Mouse (Mus musculus) kidney, embryonic 16.5 days (tissue): ENCODE results near the gene Nutm2. TPM values are rescaled to one million over a fixed set of nuclear protein-coding genes. Genes with fewer than 3 reads are reported as not detected.
A peak's percentile ranks its signal among the peaks of the same experiment; 100 is the strongest.
"Not testable (repeated sequence)": the region's sequence is repeated elsewhere in the genome, so short reads cannot be mapped to it uniquely, and the experiment has no call there.

Experiments used
- ATAC-seq: fragments of 200-750 bp; cut with Nextera tagmentation; 2 replicates; pipeline ENCODE4 v1.8.0; 2017; ENCODE audit warnings: moderate TSS enrichment; ENCODE audit not compliant: low FRiP score, low TSS enrichment
- H3K27ac ChIP-seq: fragments of 300-500 bp; sonication (generic); 2 replicates; pipeline ENCODE4 v1.5.1; 2014; ENCODE audit warnings: low read length
- H3K27me3 ChIP-seq: fragments of 300-500 bp; sonication (generic); 2 replicates; pipeline ENCODE4 v1.6.1; 2014; ENCODE audit warnings: low read length, control low read depth, mixed read lengths; ENCODE audit not compliant: insufficient read depth
- H3K36me3 ChIP-seq: fragments of 300-500 bp; sonication (generic); 2 replicates; pipeline ENCODE4 v1.6.1; 2014; ENCODE audit warnings: low read length, control low read depth, mixed read lengths; ENCODE audit not compliant: insufficient read depth
- H3K4me1 ChIP-seq: fragments of 300-500 bp; sonication (generic); 2 replicates; pipeline ENCODE4 v1.6.1; 2014; ENCODE audit warnings: low read length, control low read depth, mixed read lengths; ENCODE audit not compliant: insufficient read depth
- H3K4me2 ChIP-seq: fragments of 300-500 bp; sonication (generic); replicated peaks from 2 replicates; pipeline ENCODE4 v1.6.1; 2014; ENCODE audit warnings: low read depth, low read length
- H3K4me3 ChIP-seq: fragments of 300-500 bp; sonication (generic); 2 replicates; pipeline ENCODE4 v1.5.1; 2014; ENCODE audit warnings: mild to moderate bottlenecking, low read length
- H3K9ac ChIP-seq: fragments of 300-500 bp; sonication (generic); replicated peaks from 2 replicates; pipeline ENCODE4 v1.6.1; 2014; ENCODE audit warnings: low read length
- H3K9me3 ChIP-seq: fragments of 300-500 bp; sonication (generic); 2 replicates; pipeline ENCODE4 v1.6.1; 2016; ENCODE audit warnings: low read length, control low read depth
- WGBS: fragments of 180-500 bp; shearing (Covaris S2); extraction: QIAGEN DNeasy Blood & Tissue Kit; methylation state at CpG from one replicate; pipeline ENCODE4 v1.1.7; 2014; 5-methylcytosine and 5-hydroxymethylcytosine counted together
- polyA plus RNA-seq: library from polyadenylated mRNA; unstranded; fragments of >200 nt; fragmentation: Nextera tagmentation; extraction: Ambion mirVana; gene quantifications from 2 replicates; pipeline ENCODE4 v1.2.1, GENCODE M21; 2015

The Nutm2 gene
- not detected in 2 replicates for polyA plus RNA-seq

DNA sequence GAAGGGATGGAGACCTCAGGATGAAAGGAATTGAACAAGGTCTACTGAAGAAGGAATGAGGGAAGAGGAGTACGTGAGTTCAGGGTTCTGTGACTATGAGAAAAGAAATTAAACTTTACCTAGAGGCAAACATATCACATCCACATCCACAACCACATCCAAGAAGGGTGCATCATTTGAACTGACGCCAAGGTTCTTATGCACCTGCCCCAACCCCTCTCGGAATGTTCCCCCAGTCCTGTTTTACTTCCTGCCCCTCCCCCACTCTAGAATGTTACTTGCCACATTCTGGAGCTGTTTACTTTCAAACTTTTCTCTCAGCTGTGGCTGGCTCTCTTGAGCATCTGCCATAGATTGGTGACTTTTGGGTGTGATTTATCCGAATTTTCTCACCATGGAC lies at the start of gene Nutm2:
Nutm2 (plus strand) TSS at position 301 of the 400 bp plus-strand sequence.
- H3K27me3 ChIP-seq: no peaks in the 10 kb centered on the region
- H3K36me3 ChIP-seq: no peaks in the 10 kb centered on the region
- ATAC-seq: no peak
- no peak within 1 kb of the TSS for H3K9ac ChIP-seq
- no peaks in the 10 kb centered on the region for H3K9me3 ChIP-seq
- H3K4me2 ChIP-seq: no peak within 1 kb of the TSS
- H3K4me3 ChIP-seq: no peak within 1 kb of the TSS
- H3K27ac ChIP-seq: no peak within 1 kb of the TSS
- no peaks in the 10 kb centered on the region for H3K4me1 ChIP-seq
- WGBS: 82% methylated on average over 4 of the region's 4 CpGs

- 12% methylated on average over 30 of the region's 35 CpGs for WGBS
- Histone ChIP-seq H3K9ac (peak within 1 kb of the TSS; percentile 88), H3K4me1 (peaks cover 12% of the 10 kb centered on the region), H3K4me2 (peak within 1 kb of the TSS; percentile 67), H3K27ac (peak within 1 kb of the TSS; percentile 46; the same call in 1 of the 2 replicates), H3K36me3 (peaks cover 9% of the 10 kb centered on the region), H3K9me3 (no peaks in the 10 kb centered on the region), H3K4me3 (peak within 1 kb of the TSS; percentile 92), H3K27me3 (no peaks in the 10 kb centered on the region)
- peak; percentile 97 for ATAC-seq
These were observed 49.5 kb upstream of the Nutm2 start, which contains the start of gene Fbxw17 for GRCm38 (mm10) chr13:50417389-50418183. Gene Fbxw17 (plus strand): TSS chr13:50417864.

DNA sequence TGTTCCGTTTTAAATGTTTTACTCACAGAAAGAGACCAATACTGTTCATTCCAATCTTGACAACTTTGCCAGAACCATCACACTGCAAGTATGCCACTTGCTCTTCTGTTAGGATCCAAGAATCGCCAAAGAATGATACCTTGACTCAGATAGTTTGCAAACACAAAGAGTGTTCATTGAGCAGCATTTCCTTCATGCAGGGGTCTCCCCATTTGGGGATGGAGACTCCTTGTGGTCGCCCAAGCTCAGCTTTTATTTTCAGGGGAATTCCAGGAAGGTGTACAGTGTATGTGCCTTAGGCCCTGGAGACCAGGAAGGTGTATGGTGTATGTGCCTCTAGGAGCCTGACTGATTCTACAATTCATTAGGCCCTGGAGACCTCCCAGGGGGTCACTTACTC lies 48.7 kb upstream of the Nutm2 start:
- Histone ChIP-seq H3K4me3 (peak overlapping the region; percentile 92), H3K27ac (no peak overlapping the region), H3K9me3 (no peaks in the 10 kb centered on the region), H3K4me1 (peaks cover 12% of the 10 kb centered on the region), H3K27me3 (no peaks in the 10 kb centered on the region), H3K9ac (peak overlapping the region; percentile 88), H3K36me3 (peaks cover 15% of the 10 kb centered on the region), H3K4me2 (peak overlapping the region; percentile 67)
- 49% methylated on average over 3 of the region's 3 CpGs for WGBS
- ATAC-seq: no peak

DNA sequence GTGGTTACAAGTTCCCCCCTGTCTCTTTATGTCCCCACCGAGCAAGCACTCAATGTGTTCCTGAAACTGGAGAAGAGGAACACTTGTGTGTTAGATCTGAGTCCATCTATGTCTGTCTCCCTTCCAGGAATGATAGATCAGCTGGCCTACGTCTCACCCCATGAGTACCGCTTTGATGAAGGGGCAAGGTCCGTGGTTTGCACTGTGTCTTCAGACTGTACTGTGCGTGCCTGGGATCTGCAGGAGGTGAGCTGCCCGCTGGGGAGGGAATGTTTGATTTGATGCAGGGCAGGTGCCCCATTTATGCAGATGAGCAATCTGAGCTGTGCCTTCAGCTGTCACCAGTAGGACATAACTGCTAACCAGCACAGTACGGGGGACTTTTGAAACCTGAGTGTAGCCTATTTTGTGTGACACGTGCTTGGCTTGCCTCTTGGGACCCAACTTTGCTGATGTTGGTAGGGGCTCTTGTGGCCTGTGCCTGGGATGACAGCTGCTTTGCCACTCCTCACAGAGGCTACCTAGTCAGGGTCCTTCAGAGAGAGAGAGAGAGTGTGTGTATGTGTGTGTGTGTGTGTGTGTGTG lies 43.4 kb upstream of the Nutm2 start:
- Histone ChIP-seq H3K9ac (no peak overlapping the region), H3K9me3 (no peaks in the 10 kb centered on the region), H3K4me2 (no peak overlapping the region), H3K27me3 (no peaks in the 10 kb centered on the region), H3K4me1 (peaks cover 3% of the 10 kb centered on the region), H3K27ac (no peak overlapping the region), H3K36me3 (peaks cover 58% of the 10 kb centered on the region), H3K4me3 (no peak overlapping the region)
- WGBS: 50% methylated on average over 8 of the region's 8 CpGs
- ATAC-seq: peak; percentile 35; the same call in 1 of the 2 replicates

GRCm38 (mm10) chr13:50424517-50424916 lies 42.6 kb upstream of the Nutm2 start:
- Histone ChIP-seq H3K36me3 (peaks cover 59% of the 10 kb centered on the region), H3K9me3 (no peaks in the 10 kb centered on the region), H3K4me3 (no peak overlapping the region), H3K27me3 (no peaks in the 10 kb centered on the region), H3K4me1 (no peaks in the 10 kb centered on the region), H3K27ac (no peak overlapping the region), H3K9ac (no peak overlapping the region), H3K4me2 (no peak overlapping the region)
- ATAC-seq: no peak
- WGBS: 88% methylated on average over 2 of the region's 2 CpGs

- Histone ChIP-seq H3K36me3 (peaks cover 60% of the 10 kb centered on the region), H3K4me2 (no peak overlapping the region), H3K4me3 (no peak overlapping the region), H3K27ac (no peak overlapping the region), H3K27me3 (no peaks in the 10 kb centered on the region), H3K9ac (no peak overlapping the region), H3K4me1 (no peaks in the 10 kb centered on the region), H3K9me3 (no peaks in the 10 kb centered on the region)
- WGBS: 82% methylated on average over 4 of the region's 4 CpGs
- ATAC-seq: no peak
These were observed 40.4 kb upstream of the Nutm2 start for GRCm38 (mm10) chr13:50426686-50427085.

DNA sequence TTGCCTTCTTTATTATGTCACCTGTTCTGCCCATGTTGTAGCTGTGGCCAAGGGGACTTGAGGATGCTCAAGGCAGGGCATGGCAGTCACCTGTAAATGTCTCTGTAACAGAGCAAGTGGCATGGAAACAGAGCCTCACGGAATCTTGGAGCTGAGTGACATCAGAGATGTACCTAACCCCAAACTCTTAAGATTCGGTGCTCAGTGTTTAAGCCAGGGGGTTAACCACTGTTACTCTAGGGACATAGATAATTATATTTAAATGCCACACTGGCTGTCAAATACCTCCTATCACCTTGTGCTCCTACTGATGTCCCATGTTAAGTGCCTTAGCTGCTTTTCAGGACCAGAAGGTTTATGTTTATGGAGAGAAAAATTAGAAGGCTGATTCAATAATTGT lies 23.3 kb upstream of the Nutm2 start, which contains the start of gene Gm47429:
Gm47429 (minus strand) TSS at position 101 of the 400 bp plus-strand sequence.
- Histone ChIP-seq H3K27me3 (no peaks in the 10 kb centered on the region), H3K9me3 (no peaks in the 10 kb centered on the region), H3K4me2 (no peak within 1 kb of the TSS), H3K36me3 (no peaks in the 10 kb centered on the region), H3K9ac (no peak within 1 kb of the TSS), H3K4me3 (no peak within 1 kb of the TSS), H3K4me1 (no peaks in the 10 kb centered on the region), H3K27ac (no peak within 1 kb of the TSS)
- ATAC-seq: no peak
- WGBS: 86% methylated on average over 2 of the region's 2 CpGs

GRCm38 (mm10) chr13:50445261-50445660 lies 21.8 kb upstream of the Nutm2 start:
- Histone ChIP-seq H3K9me3 (no peaks in the 10 kb centered on the region), H3K36me3 (no peaks in the 10 kb centered on the region), H3K4me1 (no peaks in the 10 kb centered on the region), H3K4me2 (no peak overlapping the region), H3K27ac (no peak overlapping the region), H3K4me3 (no peak overlapping the region), H3K27me3 (no peaks in the 10 kb centered on the region), H3K9ac (no peak overlapping the region)
- 70% methylated on average over 4 of the region's 4 CpGs for WGBS
- no peak for ATAC-seq

- not testable (repeated sequence) for H3K36me3 ChIP-seq, H3K27me3 ChIP-seq, H3K4me2 ChIP-seq, H3K9ac ChIP-seq, H3K27ac ChIP-seq, H3K9me3 ChIP-seq, H3K4me3 ChIP-seq, ATAC-seq, H3K4me1 ChIP-seq
- 70% methylated on average over 9 of the region's 9 CpGs for WGBS
These were observed 14.8 kb upstream of the Nutm2 start for GRCm38 (mm10) chr13:50452266-50452665.

- Histone ChIP-seq H3K4me1 (no peaks in the 10 kb centered on the region), H3K9ac (no peak overlapping the region), H3K27me3 (no peaks in the 10 kb centered on the region), H3K27ac (no peak overlapping the region), H3K36me3 (no peaks in the 10 kb centered on the region), H3K4me3 (no peak overlapping the region), H3K9me3 (no peaks in the 10 kb centered on the region), H3K4me2 (no peak overlapping the region)
- WGBS: 23% methylated on average over 4 of the region's 4 CpGs
- no peak for ATAC-seq
These were observed 13.7 kb upstream of the Nutm2 start for GRCm38 (mm10) chr13:50453426-50453825.
